Mouse (Mus musculus) lung, embryonic 16.5 days (tissue): ENCODE results near the gene Evpl. TPM values are rescaled to one million over a fixed set of nuclear protein-coding genes. Genes with fewer than 3 reads are reported as not detected.

ENCODE experiments used
- ATAC-seq: fragments of 200-750 bp; cut with Nextera tagmentation; 2 replicates; pipeline ENCODE4 v1.8.0; 2017; ENCODE audit warnings: low read depth, mild to moderate bottlenecking, moderate library complexity
- H3K27ac ChIP-seq: fragments of 300-500 bp; sonication (generic); 2 replicates; pipeline ENCODE4 v1.5.1; 2014; ENCODE audit warnings: mild to moderate bottlenecking, control low read depth, low read length
- H3K27me3 ChIP-seq: fragments of 300-500 bp; sonication (generic); 2 replicates; pipeline ENCODE4 v1.6.1; 2014; ENCODE audit warnings: low read depth, low read length, mixed read lengths; ENCODE audit not compliant: control insufficient read depth, insufficient read depth
- H3K36me3 ChIP-seq: fragments of 300-500 bp; sonication (generic); 2 replicates; pipeline ENCODE4 v1.6.1; 2014; ENCODE audit warnings: low read length; ENCODE audit not compliant: control insufficient read depth, insufficient read depth
- H3K4me1 ChIP-seq: fragments of 300-500 bp; sonication (generic); replicated peaks from 2 replicates; pipeline ENCODE4 v1.6.1; 2014; ENCODE audit warnings: low read length, mixed read lengths; ENCODE audit not compliant: control insufficient read depth, insufficient read depth
- H3K4me2 ChIP-seq: fragments of 300-500 bp; sonication (generic); 2 replicates; pipeline ENCODE4 v1.6.1; 2014; ENCODE audit warnings: low read depth, low read length, control low read depth
- H3K4me3 ChIP-seq: fragments of 300-500 bp; sonication (generic); 2 replicates; pipeline ENCODE4 v1.5.1; 2014; ENCODE audit warnings: mild to moderate bottlenecking, low read length, control low read depth
- H3K9ac ChIP-seq: fragments of 300-500 bp; sonication (generic); 2 replicates; pipeline ENCODE4 v1.6.1; 2014; ENCODE audit warnings: low read length, control low read depth
- H3K9me3 ChIP-seq: fragments of 300-500 bp; sonication (generic); 2 replicates; pipeline ENCODE4 v1.6.1; 2016; ENCODE audit warnings: low read length; ENCODE audit not compliant: control insufficient read depth
- WGBS: fragments of 180-500 bp; shearing (Covaris S2); extraction: QIAGEN DNeasy Blood & Tissue Kit; methylation state at CpG from one replicate; pipeline ENCODE4 v1.1.7; 2014; 5-methylcytosine and 5-hydroxymethylcytosine counted together
- polyA plus RNA-seq: library from polyadenylated mRNA; unstranded; fragments of >200 nt; fragmentation: Nextera tagmentation; extraction: Ambion mirVana; gene quantifications from 2 replicates; pipeline ENCODE4 v1.2.1, GENCODE M21; 2015

The Evpl gene
- polyA plus RNA-seq, 1 experiment from 2014 or later: 4.4 TPM

DNA sequence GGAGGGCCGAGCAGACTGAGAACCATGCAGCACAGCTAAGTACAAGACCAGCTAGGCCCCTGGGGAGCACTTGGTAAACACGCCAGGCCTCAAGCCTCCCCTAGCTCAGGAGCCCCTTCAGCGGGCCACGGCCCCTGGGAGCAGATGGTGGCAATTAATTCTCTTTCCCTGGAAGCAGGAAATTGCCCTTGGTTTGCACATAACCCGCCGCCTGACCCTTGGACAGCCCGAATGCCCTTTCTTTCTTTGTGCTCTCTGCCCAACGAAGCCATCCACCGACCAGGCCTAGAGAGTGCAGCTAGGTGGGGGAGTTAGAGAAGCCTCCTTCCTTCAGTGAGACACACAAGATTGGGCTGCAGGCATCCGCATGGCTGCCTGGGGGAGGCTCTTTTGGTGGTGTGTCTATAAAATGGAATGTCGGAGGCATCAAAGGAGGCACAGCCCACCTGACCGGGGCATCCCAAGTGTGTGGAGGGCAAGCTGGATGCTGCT is 3.9 kb upstream of the Evpl start:
- H3K9me3 ChIP-seq: no peaks in the 10 kb centered on the region
- H3K27me3 ChIP-seq: no peaks in the 10 kb centered on the region; the same call in 1 of the 2 replicates
- peaks cover 8% of the 10 kb centered on the region for H3K4me1 ChIP-seq
- ATAC-seq: no peak
- H3K36me3 ChIP-seq: peaks cover 28% of the 10 kb centered on the region
- no peak overlapping the region for H3K27ac ChIP-seq
- H3K9ac ChIP-seq: no peak overlapping the region
- H3K4me3 ChIP-seq: no peak overlapping the region
- 45% methylated on average over 12 of the region's 12 CpGs for WGBS
- no peak overlapping the region for H3K4me2 ChIP-seq

DNA sequence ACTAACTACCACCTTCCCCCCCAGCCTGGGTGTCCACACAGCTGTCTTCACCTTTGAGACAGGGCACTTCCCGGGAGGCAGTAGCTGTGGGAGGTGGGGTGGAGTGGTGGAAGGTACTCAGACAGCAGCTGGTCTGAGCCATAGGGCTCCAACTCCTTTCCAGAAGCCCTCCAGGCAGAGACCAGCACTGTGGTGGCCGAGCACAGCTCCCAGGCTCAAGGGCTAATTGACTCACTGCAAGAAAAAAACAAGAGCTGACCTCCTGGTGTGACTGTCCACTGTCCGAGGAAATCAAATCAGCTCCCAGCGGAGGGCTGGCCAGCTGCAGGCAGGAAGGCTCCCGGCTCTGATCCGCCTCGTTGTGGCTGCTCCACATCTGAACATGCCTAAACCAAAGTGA is 1.9 kb upstream of the Evpl start:
- Histone ChIP-seq H3K36me3 (peaks cover 10% of the 10 kb centered on the region), H3K27me3 (no peaks in the 10 kb centered on the region; the same call in 1 of the 2 replicates), H3K4me2 (no peak overlapping the region), H3K9me3 (no peaks in the 10 kb centered on the region), H3K4me1 (peaks cover 8% of the 10 kb centered on the region), H3K4me3 (no peak overlapping the region), H3K27ac (peak overlapping the region; percentile 56), H3K9ac (no peak overlapping the region)
- no peak for ATAC-seq
- 25% methylated on average over 7 of the region's 7 CpGs for WGBS

DNA sequence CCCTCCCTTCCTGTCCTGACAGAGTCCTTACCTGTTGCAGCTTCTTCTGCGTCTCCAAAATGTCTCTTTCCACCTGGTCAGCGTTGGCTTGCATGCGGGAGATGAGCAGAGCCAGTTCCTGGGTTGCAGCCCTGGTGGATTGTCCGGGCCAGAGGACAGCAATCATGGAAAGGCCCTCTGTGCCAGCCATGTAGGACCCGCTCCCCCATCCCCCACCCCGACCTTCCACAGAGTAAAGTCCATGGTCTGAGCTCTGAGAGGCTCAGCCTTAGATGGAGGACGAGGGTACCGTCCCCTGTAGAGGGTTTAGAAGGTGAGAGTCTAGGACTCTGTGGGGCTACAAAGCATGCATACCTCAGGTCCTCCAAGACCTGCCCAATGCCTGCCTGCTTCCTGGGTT is 3.0 kb downstream of the Evpl start:
- no peak overlapping the region for H3K9ac ChIP-seq
- no peak overlapping the region for H3K4me3 ChIP-seq
- H3K4me2 ChIP-seq: no peak overlapping the region
- no peaks in the 10 kb centered on the region for H3K36me3 ChIP-seq
- H3K27me3 ChIP-seq: no peaks in the 10 kb centered on the region; the same call in 1 of the 2 replicates
- H3K27ac ChIP-seq: no peak overlapping the region
- H3K9me3 ChIP-seq: no peaks in the 10 kb centered on the region
- H3K4me1 ChIP-seq: peaks cover 9% of the 10 kb centered on the region
- ATAC-seq: no peak
- 80% methylated on average over 8 of the region's 8 CpGs for WGBS

DNA sequence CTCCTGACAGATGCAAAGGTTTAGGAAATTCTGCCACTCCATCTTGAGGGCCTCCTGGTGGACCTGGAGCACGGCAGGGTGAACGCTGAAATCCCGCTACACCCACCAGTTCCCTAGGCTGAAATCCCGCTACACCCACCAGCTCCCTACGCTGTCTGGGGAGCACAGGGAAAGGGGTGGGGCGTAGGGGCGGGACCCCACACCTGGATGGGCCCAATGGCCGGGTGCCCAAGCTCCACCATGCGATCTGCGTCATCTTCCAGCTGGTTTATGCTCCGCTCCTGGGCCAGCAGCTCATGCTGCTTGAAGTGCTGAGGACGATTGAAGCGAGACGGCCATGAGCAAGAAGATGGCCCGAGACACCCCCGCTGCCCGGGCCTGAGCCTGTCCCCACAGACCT is 5.5 kb downstream of the Evpl start:
- ATAC-seq: no peak
- Histone ChIP-seq H3K4me3 (no peak overlapping the region), H3K27me3 (no peaks in the 10 kb centered on the region; the same call in 1 of the 2 replicates), H3K9ac (no peak overlapping the region), H3K4me1 (peaks cover 18% of the 10 kb centered on the region), H3K4me2 (no peak overlapping the region), H3K36me3 (no peaks in the 10 kb centered on the region), H3K9me3 (no peaks in the 10 kb centered on the region), H3K27ac (no peak overlapping the region)
- WGBS: 45% methylated on average over 17 of the region's 17 CpGs

DNA sequence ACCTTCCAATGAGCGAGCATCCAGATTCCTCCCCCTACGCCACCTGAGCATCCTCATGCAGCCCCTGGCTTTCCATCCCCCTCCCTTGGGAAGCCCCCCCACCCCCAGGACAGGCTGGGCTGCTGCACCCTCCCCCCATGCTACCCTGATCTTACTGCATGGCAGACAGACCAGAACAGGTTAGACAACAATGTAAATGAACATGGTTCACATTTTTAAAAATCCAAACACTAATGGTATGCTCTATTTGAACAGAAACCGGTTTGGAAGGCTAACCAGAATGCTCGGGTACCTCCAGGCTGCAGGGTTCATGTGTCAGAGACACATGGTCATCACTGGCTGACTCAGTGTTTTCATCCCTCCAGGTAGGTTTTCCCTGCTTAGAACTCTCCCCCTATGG is 9.2 kb downstream of the Evpl start:
- WGBS: 64% methylated on average over 4 of the region's 4 CpGs
- peaks cover 18% of the 10 kb centered on the region for H3K4me1 ChIP-seq
- peak overlapping the region; percentile 66 for H3K27ac ChIP-seq
- H3K27me3 ChIP-seq: peaks cover 5% of the 10 kb centered on the region
- no peaks in the 10 kb centered on the region for H3K9me3 ChIP-seq
- no peak overlapping the region for H3K4me2 ChIP-seq
- H3K4me3 ChIP-seq: no peak overlapping the region
- H3K9ac ChIP-seq: no peak overlapping the region
- peaks cover 4% of the 10 kb centered on the region; the same call in 1 of the 2 replicates for H3K36me3 ChIP-seq
- peak; percentile 67; the same call in 1 of the 2 replicates for ATAC-seq

DNA sequence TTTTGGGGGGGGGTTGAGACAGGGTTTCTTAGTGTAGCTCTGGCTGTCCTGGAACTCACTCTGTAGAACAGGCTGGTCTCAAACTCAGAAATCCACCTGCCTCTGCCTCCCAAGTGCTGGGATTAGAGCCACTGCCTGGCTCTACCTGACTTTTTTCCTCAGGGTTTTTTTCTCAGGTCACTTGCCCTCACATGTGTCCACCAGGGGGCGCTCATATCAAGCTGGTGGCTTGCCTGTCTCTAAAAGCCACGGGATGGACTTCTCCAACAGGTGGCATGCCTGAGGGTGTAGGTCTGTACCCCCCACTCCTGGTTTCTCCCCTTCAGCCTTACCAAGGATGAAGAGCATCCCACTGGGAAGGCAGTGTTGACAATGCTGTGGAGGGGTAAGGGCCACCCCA is 11.5 kb downstream of the Evpl start:
- 0% methylated on average over 2 of the region's 2 CpGs for WGBS
- H3K4me1 ChIP-seq: peaks cover 24% of the 10 kb centered on the region
- H3K9me3 ChIP-seq: peaks cover 2% of the 10 kb centered on the region; the same call in 1 of the 2 replicates
- H3K36me3 ChIP-seq: peaks cover 7% of the 10 kb centered on the region; the same call in 1 of the 2 replicates
- no peak overlapping the region for H3K4me3 ChIP-seq
- H3K9ac ChIP-seq: no peak overlapping the region
- peak; percentile 26; the same call in 1 of the 2 replicates for ATAC-seq
- no peak overlapping the region for H3K27ac ChIP-seq
- H3K27me3 ChIP-seq: peaks cover 23% of the 10 kb centered on the region
- no peak overlapping the region for H3K4me2 ChIP-seq

DNA sequence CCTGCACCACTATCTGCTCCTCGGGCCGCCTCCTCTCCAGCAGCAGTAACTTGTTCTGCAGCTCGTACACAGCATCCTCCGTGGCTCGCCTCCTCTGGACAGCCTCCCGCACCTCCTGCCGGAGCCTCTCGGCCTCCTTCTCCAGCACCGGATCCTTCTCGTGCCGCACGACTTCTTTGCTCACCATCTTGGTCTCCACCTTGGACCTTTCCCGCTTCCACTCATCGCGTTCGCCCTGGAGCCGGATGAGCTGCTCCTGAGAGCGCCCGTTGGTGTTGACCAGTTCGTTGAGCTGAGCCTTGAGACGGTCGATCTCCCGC is 15.2 kb downstream of the Evpl start:
- Histone ChIP-seq H3K4me3 (peak overlapping the region; percentile 35), H3K4me1 (peaks cover 22% of the 10 kb centered on the region), H3K4me2 (peak overlapping the region; percentile 59), H3K9ac (peak overlapping the region; percentile 39), H3K36me3 (peaks cover 7% of the 10 kb centered on the region; the same call in 1 of the 2 replicates), H3K9me3 (peaks cover 2% of the 10 kb centered on the region; the same call in 1 of the 2 replicates), H3K27me3 (peaks cover 23% of the 10 kb centered on the region), H3K27ac (no peak overlapping the region)
- WGBS: 18% methylated on average over 23 of the region's 23 CpGs
- no peak for ATAC-seq

DNA sequence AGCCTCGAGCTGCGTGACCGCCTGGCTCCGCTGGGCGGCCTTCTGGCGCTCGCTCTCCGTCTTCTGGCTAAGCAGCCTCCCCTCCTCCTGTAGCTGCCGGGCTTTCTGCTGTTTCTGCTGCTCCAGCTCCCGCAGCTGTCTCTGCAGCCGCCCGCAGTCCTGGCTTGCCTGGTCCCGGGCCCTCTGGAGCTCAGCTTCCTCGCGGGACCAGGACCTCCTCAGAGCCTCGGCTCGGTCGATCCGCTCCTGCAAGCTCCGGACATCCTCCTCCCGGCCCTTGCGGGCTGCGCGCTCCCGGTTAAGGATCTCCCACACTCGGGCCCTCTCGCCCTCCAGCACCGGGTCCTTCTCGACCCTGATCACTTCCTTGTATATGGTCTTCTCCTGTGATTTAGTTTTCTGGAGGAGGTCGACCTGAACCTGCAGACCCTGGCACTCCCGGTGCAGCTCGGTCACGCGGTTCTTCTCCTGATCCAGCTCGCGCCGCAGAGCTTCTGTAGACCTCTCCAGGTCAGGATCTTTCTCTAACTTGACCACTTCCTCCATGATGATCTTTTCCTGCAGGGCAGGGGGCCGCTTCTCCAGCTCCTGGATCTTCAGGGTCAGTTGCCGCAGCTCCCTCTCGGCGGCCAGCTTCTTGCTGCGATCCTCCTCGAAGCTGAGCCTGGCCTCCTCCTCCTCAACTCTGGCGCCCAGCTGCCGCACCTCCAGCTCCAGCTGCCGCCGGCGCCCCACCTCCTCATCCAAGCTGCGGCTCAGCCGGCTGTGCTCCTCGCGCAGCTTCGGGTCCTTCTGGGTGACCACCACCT is 15.7 kb downstream of the Evpl start:
- Histone ChIP-seq H3K27ac (no peak overlapping the region), H3K27me3 (peaks cover 23% of the 10 kb centered on the region)
- ATAC-seq: no peak

DNA sequence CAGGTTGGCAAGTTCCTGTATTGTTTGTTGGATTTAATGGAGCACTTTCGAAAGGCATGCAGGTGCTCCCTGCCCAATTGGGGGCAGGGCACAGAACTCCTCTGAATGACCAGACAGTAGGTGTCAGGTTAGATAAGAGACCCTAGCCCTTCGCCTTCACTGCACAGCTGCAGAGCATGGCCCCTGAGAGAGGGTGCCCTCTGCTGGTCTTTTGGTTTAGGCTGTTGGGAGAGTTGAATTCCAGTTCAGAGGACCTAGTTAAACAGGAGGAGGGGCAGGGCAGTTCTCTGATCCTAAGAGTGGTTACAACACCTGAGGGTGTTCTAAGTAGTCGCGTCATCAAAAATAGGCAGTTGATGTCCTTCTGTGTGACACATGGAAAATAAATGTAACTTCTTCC is 18.0 kb downstream of the Evpl start:
- Histone ChIP-seq H3K27ac (peak overlapping the region; percentile 97), H3K4me1 (peaks cover 27% of the 10 kb centered on the region), H3K36me3 (peaks cover 3% of the 10 kb centered on the region; the same call in 1 of the 2 replicates), H3K9ac (0 out of 2 replicates have a peak overlapping the region, but pooled peaks have one; percentile 5), H3K4me2 (no peak overlapping the region), H3K27me3 (peaks cover 23% of the 10 kb centered on the region), H3K4me3 (no peak overlapping the region), H3K9me3 (peaks cover 2% of the 10 kb centered on the region; the same call in 1 of the 2 replicates)
- 14% methylated on average over 4 of the region's 4 CpGs for WGBS
- ATAC-seq: peak; percentile 27; the same call in 1 of the 2 replicates

More for the DNA sequence above, 15.7 kb downstream of the Evpl start:
- peak overlapping the region; percentile 39 for H3K9ac ChIP-seq
- peak overlapping the region; percentile 59 for H3K4me2 ChIP-seq
- H3K4me3 ChIP-seq: peak overlapping the region; percentile 35
- H3K36me3 ChIP-seq: peaks cover 7% of the 10 kb centered on the region; the same call in 1 of the 2 replicates
- peaks cover 2% of the 10 kb centered on the region; the same call in 1 of the 2 replicates for H3K9me3 ChIP-seq
- peaks cover 22% of the 10 kb centered on the region for H3K4me1 ChIP-seq
- WGBS: 17% methylated on average over 53 of the region's 53 CpGs
